Mouse (Mus musculus) megakaryocyte, adult 5-6 weeks (primary cell): ENCODE data around the gene Zmynd8. TPM values are rescaled to one million over a fixed set of nuclear protein-coding genes. Genes with fewer than 3 reads are reported as not detected.

Experiments
- ATAC-seq: 2 replicates; pipeline ENCODE4 v1.8.0; 2016; ENCODE audit warnings: mild to moderate bottlenecking, inconsistent platforms; ENCODE audit not compliant: poor library complexity, severe bottlenecking
- total RNA-seq, 2 experiments: library from RNA; stranded (forward) in 1 of 2; stranded (reverse) in 1 of 2; fragments of 153-499, 151-499 nt in 1 of 2; fragments of 221-1000, 200-1000 nt in 1 of 2; gene quantifications; 2 replicates each; pipeline versions ENCODE4 v1.2.3 to v1.2.4; 2015 to 2017

Zmynd8 gene
- total RNA-seq, 2 experiments from 2014 or later: 26.7 to 37.5 TPM

DNA sequence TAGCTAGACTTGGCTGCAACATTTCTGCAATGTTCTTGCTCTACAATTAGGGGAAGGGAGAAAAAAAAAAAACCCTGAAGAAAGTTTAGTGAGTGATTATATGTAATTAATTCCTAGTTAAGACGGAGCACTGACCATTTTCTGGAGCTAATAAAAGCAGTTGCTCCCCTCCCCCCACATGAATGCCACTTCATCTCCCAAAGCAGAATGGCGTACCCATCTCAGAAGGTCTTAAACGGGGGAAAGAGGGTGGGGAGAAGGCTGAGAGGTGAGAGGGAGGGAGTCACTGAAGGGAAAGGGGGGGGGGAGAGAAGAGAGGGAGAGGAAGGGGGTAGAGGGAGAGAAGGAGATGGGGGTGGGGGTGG is 17.6 kb downstream of the Zmynd8 start:
- no peak for ATAC-seq

DNA sequence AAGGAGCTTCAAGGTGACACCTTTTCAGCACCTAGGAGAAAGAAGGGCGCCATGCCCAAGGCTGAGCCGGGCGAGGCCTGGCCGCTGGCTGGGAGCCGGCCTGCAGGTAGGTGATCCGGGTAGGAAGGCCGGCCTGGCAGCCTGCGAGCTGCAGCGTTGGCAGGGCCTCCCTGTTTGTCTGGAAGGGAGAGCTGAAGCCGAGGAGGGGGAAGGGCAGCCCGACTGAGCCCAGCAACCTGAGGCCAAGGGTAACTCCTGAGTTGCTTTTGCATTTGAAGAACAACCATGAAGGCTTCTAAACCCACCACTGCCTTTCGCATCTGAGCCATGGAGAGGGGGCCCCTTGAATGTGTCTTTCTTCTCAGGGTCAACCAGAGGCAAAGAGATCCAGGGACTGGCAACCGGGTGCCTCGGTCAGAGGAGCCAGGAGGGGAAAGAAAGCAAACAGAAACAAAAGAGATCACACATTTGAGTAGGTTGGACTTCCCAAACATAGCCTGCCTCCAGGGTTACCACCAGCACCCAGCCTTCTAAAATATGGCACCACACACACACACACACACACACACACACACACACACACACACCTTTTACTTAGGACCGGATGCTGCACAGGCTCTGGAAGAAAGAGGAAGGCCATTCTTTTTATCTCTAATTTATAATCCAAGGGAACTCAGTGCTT is 18.2 kb downstream of the Zmynd8 start:
- no peak for ATAC-seq

DNA sequence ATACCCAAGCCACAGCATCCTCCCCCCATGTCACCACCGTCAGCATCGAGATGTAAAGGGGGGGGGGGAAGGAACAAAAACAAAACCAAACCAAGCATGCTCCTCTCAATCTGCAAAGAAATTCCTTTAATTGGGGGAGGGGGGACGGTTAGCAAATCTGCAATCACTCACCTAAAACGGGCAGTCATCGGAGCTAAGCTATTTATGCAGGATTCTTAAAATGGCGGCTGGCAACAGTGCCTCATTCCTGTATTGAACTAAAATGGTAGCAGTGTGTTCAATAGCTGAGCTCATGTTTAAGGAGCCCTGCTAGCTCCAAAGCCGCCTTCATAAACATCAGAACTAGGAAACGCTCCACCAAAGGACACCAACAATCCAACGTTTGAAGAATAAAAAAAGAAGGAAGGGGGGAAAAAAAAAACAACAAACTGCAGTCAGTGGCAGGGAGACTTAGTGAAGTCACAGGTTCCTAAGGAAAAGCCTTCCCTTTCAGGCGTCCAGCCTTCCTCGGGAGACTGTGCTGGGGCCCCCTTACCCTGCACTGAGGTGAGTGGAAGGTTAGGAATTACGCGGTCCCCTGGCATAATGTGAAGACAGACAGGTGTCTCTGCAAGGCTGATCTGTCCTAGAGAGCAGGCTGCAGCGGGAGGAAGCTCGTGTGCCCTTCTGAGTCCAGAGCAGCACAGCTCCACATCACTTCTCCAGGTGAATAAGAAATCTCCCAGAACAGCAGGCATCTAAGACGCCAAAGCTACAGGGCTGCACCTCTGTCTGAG is 19.2 kb downstream of the Zmynd8 start:
- no peak for ATAC-seq

DNA sequence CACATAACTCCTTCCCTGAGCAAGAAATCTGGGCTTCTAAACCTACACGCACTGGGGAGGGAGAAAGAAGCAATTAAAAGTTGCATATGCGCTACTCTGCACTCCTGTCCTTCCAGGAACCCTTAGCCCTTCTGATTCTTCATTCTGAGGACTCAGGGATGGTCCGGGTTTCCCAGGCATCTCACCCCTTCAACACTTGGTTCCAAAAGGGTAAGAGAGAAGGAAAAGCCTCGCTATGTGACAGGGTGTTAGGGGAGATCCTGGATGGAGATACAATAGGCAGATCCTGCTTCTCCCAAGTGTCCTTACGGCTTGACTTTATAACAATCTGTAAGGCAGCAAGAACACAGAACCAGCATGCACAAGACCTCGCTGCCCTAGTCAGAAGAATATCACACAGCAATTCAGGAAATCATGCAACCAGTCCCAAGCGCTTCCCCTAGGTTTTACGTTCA is 19.9 kb downstream of the Zmynd8 start:
- no peak for ATAC-seq

DNA sequence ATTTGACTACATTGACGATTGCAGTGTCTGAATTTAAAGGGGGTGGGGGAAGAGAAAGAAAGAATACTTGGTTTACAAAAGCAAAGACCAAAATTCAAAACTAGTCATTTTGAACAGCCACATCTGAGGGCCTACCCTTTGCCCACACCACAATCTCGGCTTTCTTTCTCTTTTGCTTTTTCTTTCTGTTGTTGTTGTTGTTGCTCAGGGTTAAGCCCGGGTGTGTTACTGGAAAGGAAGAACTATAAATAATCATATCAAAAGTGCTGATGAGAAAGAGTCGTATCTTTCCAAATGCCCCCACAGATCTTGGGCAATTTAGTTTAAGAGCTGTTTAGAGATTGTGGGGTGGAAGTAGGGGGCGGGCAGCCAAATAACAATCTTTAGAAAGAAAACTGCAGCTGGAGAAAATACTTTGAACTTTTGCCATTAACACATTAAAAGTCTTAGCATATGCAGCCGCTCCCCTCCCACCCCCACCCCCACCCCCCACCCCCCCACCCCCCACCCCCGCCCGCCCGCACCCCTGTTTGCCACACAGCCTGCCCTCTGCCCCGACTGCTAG is 20.7 kb downstream of the Zmynd8 start:
- ATAC-seq: no peak

DNA sequence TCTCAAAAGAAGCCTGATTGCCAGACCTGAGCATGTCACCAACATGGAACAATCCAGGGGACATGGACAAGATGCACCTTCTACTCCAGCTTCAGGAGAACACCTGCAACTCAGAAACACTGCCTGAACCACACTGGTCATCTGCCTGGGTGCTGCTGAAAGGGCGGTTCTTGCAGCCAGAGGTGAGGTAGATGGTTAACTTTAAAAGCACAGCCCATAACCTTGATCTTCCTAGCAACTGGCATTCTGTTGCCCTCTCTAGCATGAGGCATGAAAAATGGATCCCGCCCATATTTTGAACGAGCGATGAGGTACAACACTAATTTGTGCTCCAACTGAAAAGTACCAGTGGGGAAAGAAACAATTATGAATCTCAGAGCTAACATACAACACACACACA is 21.6 kb downstream of the Zmynd8 start:
- no peak for ATAC-seq

DNA sequence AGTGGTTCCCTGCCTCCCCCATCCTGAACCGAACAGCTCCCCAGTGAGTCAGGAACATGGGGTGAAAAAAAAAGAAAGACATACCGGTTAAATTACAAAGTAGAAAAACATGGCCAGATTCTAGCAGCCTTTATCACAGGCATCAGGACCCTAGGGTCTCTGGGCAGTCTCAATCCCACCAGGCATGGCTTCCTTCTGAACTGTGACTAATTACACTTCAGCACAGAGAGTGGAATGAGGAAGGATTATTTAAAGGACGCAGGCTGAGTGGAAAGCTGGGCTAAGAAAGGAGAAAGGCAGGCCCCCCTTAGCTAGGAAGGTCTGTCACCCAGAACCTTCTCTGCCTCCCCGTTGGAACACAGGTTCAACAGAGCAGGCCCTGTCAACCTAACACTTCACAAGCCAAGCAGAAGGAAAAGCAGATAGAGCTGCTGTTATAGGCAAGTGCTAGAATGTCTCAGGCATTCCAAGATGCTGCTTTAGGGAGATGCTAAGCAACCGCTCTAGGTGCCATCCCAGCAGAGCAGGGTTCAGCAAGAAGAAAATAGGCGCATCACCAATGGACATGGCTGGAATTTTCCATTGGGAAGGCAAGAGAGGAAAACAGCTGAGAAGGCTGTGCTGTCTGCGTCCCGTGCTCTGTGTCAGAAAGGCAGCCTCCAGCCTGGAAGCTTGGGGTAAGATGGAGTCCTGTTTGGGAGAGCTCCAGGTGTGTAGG is 22.5 kb downstream of the Zmynd8 start:
- ATAC-seq: no peak

DNA sequence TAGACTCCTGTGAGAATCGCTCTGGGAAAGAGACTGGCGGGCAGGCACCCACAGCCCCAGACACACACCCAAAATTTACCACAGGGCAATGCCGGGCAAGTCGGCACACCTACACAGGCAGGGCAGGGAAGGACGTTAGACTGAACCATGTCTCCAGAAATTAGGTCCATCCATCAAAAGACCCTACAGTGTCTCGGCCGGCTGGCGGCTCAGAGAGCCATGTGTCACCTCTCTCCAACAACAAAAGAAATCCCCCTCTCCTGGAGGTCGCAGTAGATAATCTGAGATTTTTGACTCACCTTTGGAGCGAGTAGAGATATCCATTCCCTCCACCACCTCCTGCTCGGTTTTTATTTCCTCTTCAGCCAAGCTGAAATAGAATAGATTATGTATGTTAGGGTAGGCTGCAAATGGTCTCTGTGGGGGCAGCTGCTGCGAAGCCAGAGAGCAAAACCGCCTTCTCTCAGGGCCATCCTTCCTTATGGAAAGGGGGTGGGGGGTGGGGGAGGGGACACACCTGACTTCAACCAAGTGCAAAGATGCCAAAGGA is 23.3 kb downstream of the Zmynd8 start:
- ATAC-seq: no peak

DNA sequence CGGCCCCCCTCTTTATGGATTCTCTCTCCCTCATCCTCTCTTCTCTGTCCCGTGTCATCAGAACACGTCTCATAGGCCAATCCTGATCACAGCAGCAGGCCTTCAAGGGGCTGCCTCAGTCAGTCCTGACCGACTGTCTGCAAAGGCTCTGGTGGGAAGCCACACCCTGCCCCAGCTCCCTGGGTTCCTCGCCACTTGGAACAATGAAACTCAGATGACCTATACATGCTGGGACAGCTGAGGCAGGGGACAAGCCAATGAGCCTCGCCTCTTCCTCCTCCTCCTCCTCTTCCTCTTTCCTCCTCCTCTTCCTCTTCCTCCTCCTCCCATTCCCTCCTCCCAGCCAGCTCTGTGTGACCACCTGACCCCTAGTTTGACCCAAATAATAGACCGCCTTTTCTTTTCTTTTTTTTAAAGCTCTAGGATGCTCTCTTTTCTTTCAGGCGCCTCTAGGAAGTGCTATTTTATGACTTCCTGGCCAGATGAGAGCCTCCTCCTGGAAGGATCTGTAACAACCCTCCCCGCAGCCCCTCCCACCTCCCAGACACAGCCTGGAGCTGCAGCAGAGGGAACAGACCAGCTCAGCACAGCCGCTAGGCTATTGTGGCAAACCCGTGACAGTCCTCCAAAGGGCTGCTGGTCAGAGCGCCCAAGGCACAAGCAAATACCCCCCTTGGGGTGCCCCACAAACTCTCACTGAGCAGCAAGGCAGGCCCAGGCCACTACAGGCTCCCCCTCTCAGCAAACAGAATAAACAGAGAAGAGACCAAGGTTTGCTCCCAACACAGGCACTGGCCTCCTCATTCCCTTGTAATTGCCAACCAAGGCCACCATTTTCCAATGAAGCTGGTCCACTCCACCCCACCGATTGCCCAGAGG is 24.1 kb downstream of the Zmynd8 start:
- peak; percentile 72 for ATAC-seq

DNA sequence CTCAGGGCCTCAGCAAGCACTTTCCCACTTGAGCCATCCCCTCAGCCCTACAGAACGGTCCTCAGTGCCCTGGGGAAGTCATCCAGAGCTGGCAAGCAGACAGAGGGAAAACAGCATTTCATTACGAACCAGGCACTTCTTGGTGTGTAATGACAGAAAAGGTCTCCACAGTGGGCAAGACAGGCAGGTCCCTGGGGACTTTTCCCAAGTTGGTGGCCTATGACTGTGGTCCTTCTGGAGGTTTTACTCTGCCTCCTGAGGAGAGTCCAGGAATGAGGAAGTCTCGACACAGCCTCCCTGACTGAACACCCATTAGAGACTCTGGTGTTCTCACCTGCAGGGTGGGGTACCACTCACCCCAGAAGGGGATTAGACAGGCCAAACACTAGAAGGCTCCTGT is 25.0 kb downstream of the Zmynd8 start:
- no peak for ATAC-seq

DNA sequence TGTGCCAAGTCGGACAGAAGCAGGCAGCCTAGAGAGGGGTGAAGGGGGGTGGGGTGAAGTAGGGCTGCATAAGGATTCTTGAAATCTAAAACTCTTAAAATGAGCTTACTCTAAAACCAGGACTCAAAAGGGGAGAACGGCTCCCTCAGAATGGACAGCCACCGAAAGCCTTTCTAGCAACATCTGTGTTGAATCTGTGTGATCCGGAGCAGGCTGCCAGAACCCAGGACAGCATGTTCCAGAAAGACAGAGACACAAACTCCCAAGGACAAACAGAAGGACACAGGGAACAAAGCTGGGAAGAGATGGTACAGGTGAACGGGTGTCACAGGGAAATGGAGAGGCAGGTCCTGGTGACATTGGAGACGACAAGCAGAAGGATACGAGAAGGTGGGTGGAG is 25.6 kb downstream of the Zmynd8 start:
- no peak for ATAC-seq

DNA sequence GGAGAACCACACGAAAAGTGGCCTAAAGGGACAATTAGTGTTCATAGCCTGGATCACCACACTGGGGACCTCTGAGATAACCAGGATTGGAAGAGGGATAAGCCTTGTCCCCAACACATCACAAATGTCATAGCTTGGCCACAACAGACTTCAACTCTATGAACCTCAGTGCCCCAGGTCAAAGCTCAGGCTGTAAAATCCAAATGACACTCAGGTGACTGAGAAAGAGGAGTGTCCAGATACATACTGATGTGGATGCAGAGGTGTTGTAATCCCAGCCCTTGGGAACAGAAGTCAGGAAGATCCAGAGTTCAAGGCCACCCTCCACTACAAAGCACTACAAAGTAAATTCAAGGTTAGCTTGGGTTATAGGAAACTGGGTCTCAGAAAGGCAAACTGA is 29.6 kb downstream of the Zmynd8 start:
- ATAC-seq: no peak

DNA sequence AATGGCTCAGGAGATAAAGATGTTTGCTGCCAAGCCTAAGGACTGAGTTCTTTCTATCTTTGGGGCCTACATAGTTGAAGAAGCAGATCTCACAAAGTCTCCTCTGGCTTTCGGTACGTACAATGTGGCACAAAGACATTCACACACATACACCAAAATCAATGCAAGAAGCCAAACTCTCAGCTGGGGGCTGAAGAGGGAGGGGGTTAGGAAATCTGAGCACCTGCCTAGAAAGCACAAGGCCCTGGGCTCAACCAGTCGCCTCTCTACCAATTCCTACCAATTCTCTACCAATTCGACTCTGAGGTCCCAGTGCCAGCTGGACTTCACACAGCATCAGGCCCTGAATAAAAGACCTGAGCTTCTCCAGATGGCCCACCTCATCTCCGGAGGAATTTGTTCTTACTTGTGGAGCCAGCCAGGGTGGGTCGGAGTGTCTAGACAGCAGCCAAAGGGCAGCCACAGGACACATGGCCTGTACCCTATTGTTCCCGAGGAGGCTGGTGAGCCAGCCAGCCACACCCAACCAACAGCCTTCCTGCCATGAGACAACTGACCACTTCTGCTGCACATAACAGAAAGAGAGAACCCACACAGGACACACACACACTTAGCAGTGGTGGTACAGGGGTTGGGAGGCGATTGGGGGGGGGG is 30.2 kb downstream of the Zmynd8 start:
- peak; percentile 43 for ATAC-seq

DNA sequence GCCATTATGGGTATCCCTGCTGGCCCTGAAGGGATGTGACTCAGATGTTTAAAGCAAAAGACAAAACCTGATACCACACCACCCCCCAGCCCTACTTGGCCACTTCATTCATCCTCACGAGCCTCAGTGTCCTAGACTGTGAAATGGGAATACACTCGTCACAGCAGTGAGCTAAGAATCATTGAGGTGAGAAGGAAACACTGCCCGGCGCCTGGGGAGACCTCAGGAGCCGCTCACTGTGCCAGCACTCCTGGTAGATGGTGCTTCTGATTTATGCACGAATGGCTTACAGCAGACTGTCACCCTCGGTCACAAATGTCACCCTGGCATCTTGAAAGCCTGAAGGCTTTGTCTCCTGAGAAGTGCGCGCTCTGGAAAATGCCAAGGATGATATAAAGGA is 31.3 kb downstream of the Zmynd8 start:
- no peak for ATAC-seq

DNA sequence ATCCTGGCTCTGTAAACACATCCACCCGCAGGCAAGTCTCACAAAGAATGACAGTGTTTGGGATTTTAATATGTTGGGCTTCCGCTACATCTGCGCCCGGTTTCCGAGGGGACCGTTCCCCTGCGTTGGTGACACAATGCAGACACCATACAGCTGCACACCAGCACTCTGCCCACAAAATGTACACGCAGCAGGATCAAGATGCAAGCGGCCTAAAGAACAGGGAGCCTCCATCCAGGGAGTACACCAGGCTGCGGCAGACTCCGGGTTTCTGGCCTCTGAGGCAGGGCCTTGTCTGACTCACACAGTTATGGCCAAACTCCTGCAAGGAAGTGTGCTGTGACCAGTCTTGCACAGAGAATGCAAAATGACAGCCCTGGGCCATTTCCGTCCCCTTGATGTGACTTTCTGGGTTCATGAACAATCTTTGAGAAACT is 31.8 kb downstream of the Zmynd8 start:
- no peak for ATAC-seq

DNA sequence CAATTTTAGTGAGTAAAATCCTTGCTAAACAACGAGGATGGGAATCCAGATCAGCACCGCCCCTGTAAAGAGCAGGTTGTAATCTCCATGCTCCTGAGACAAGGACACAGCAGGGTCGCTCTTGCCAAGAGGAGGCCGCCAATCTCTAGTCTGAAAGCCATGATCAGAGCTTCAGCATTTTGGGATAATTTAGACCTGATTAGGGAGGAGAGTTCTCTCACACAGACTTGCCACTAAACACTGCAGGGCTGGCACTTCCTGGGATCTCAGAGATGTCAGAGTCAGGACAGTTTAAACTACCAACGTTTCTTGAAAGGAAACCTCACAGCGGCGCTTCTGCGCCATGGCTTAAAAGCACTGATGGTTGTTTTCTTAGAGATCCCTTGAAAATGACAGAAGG is 32.4 kb downstream of the Zmynd8 start:
- ATAC-seq: no peak

DNA sequence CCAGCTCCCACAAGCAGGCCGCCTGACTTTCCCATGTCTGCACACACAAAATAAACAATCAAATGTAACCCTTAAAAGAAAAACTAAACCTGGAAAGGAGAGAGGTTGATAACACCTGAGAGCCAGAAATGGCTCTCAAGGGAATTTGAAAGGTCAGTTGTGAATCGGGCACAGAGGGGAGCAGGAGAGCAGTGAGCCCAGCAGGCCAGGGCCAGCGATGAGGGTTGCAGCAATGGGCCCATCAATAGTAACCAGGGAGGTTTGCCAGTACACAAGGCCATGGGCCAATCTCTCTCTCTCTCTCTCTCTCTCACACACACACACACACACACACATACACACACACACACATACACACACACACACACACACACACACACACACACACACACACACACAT is 34.0 kb downstream of the Zmynd8 start:
- ATAC-seq: no peak

DNA sequence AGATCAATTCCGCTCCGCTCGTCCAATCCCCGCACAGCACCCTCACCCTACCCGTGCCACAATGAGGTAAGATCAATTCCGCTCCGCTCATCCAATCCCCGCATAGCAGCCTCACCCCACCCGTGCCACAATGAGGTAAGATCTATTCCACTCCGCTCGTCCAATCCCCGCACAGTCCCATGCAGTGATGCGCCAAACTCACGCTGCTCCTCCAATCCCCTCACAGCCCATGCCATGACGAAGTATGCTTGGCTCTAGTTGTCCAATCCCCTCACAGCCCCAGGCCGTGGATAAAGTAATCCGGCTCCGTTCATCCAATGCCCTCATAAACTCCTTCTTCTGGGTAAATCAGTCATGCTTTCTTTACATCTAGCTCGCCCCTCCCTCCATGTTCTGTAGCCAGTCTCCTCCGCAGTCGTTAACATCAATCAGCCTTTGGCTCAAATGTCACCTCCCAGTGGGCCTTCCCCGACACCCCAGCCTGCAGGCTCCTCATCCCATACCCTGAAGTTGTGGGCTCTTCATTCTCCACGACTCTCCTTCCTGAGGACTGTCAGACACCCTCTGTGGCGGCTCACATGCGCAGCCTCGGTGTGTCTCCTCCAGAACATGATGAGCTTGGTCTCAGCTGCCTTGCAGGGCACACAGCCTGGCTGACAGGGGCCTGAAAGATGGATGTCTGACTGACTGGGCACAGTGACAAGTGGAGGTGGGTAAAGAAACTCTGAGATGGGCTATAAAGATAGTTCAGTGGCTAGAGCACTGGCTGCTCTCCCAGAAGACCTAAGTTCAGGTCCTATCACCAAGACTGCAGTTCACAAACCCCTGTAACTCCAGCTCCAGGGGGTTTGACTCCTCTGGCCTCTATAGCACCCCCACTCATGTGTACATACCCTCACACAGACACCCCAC is 36.9 kb downstream of the Zmynd8 start:
- ATAC-seq: no peak
